Mouse (Mus musculus) kidney, embryonic 14.5 days (tissue): ENCODE measurements around the gene Prkcd. TPM values are rescaled to one million over a fixed set of nuclear protein-coding genes. Genes with fewer than 3 reads are reported as not detected.
A peak's percentile ranks its signal among the peaks of the same experiment; 100 is the strongest.

Source experiments
- ATAC-seq: fragments of 200-750 bp; cut with Nextera tagmentation; 2 replicates; pipeline ENCODE4 v1.8.0; 2017; ENCODE audit warnings: moderate number of reproducible peaks, mild to moderate bottlenecking, moderate TSS enrichment, moderate library complexity; ENCODE audit not compliant: low FRiP score, low TSS enrichment
- H3K27ac ChIP-seq: fragments of 300-500 bp; sonication (generic); 2 replicates; pipeline ENCODE4 v1.5.1; 2014; ENCODE audit warnings: low read depth, mild to moderate bottlenecking, low read length, moderate library complexity, mixed read lengths
- H3K27me3 ChIP-seq: fragments of 300-500 bp; sonication (generic); 2 replicates; pipeline ENCODE4 v1.6.1; 2014; ENCODE audit warnings: mild to moderate bottlenecking, low read length; ENCODE audit not compliant: control insufficient read depth, insufficient read depth
- H3K36me3 ChIP-seq: fragments of 300-500 bp; sonication (generic); 2 replicates; pipeline ENCODE4 v1.6.1; 2014; ENCODE audit warnings: low read length, mixed read lengths; ENCODE audit not compliant: control insufficient read depth, insufficient read depth
- H3K4me1 ChIP-seq: fragments of 300-500 bp; sonication (generic); 2 replicates; pipeline ENCODE4 v1.6.1; 2014; ENCODE audit warnings: low read length, mixed read lengths; ENCODE audit not compliant: control insufficient read depth, insufficient read depth
- H3K4me2 ChIP-seq: fragments of 300-500 bp; sonication (generic); replicated peaks from 2 replicates; pipeline ENCODE4 v1.6.1; 2014; ENCODE audit warnings: low read depth, mild to moderate bottlenecking, low read length
- H3K4me3 ChIP-seq: fragments of 300-500 bp; sonication (generic); 2 replicates; pipeline ENCODE4 v1.5.1; 2014; ENCODE audit warnings: mild to moderate bottlenecking, low read length
- H3K9ac ChIP-seq: fragments of 300-500 bp; sonication (generic); 2 replicates; pipeline ENCODE4 v1.6.1; 2014; ENCODE audit warnings: low read depth, mild to moderate bottlenecking, low read length, moderate library complexity
- H3K9me3 ChIP-seq: fragments of 300-500 bp; sonication (generic); 2 replicates; pipeline ENCODE4 v1.6.1; 2016; ENCODE audit warnings: low read length; ENCODE audit not compliant: control insufficient read depth
- WGBS: fragments of 180-500 bp; shearing (Covaris S2); extraction: QIAGEN DNeasy Blood & Tissue Kit; methylation state at CpG from one replicate; pipeline ENCODE4 v1.1.7; 2014; 5-methylcytosine and 5-hydroxymethylcytosine counted together
- polyA plus RNA-seq: library from polyadenylated mRNA; unstranded; fragments of >200 nt; fragmentation: Nextera tagmentation; extraction: Ambion mirVana; gene quantifications from 2 replicates; pipeline ENCODE4 v1.2.1, GENCODE M21; 2014

The Prkcd gene
- polyA plus RNA-seq, 1 experiment from 2014 or later = 37.0 TPM

DNA sequence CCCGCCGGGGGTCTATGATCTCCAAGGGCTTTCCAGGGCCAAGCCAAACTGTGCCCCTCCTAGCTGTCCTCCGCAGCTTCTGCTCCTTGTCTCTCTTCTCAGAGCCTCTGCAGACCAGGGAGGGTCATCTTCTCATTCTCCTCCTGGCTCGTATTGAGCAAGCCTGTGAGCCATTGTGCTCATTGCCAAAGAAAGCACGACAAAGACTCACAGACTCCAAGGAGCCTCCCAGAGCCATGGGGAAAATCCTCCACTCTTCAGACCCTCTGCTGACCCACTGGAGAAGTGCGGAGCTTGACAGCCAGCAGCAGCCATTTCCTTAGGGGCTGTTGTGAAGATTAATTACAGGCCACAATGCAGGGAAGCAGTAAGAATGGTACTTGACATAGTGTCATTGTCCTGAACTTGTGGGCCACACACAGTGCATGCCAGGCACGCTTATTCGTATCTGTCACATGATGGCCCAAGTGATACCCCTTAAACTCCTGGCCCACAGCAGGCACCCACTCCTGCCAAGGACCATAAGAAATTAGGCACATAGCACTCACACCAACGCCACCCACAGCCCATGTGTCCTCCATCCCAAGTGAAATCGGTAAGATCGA is 35.9 kb downstream of the Prkcd start:
- Histone ChIP-seq H3K4me3 (no peak overlapping the region), H3K4me1 (peaks cover 21% of the 10 kb centered on the region; the same call in 1 of the 2 replicates), H3K27ac (no peak overlapping the region), H3K9ac (no peak overlapping the region), H3K36me3 (no peaks in the 10 kb centered on the region), H3K9me3 (no peaks in the 10 kb centered on the region), H3K27me3 (no peaks in the 10 kb centered on the region), H3K4me2 (no peak overlapping the region)
- ATAC-seq = no peak
- WGBS = 70% methylated on average over 11 of the region's 11 CpGs

DNA sequence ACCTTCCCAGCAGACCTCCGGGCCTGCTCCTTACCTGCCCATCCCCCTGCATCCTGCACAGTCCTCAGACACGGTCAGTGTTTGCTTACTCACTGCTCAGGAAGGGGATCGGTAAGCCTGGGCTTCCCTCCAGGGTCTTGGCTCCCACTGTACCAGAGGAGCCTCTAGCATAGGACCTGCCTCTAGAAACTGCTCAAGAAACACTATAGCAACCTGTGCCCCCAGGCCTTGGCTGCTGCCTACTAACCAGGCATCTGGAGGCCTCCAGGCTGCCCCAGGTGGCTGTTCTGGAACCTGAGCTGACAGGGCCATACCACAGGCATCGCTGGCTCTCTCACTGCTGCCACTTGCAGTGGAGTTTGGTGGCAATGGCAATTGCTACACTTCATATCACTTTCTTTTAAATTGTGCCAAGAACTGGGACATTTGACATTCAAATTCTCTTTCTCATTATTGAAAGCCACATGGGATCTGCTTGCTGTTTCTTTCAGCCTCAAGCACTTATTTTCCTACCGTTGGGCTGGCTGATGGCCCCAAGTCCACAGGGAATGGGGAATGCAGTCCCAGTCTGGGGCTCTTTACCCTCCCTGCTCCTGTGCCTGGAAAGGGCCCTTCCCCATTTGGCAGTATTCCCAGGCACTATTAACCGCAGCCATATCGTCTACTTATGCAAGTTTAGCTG is 39.1 kb downstream of the Prkcd start:
- Histone ChIP-seq H3K36me3 (no peaks in the 10 kb centered on the region), H3K27ac (no peak overlapping the region), H3K9me3 (no peaks in the 10 kb centered on the region), H3K27me3 (no peaks in the 10 kb centered on the region), H3K9ac (no peak overlapping the region), H3K4me2 (no peak overlapping the region), H3K4me3 (no peak overlapping the region), H3K4me1 (peaks cover 19% of the 10 kb centered on the region)
- WGBS = 43% methylated on average over 7 of the region's 7 CpGs
- ATAC-seq = no peak

DNA sequence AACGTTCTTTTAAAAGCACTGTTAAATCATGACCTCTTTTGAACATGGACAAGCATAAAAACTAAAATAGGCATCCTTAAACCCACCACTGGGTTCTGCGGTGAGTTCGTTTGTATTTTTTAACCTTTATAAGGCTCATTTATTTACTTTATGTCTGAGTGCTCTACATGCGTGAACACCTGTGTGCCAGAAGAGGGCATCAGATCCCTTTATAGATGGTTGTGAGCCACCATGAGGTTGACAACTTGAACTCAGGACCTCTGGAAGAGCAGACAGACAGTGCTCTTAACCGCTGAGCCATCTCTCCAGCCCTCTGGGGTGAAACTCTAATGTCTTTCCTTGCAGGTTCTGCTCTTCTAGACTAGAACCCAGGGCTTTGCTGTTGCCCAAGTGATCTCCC is 40.7 kb downstream of the Prkcd start:
- 75% methylated on average over 5 of the region's 5 CpGs for WGBS
- no peak overlapping the region for H3K4me2 ChIP-seq
- no peak for ATAC-seq

DNA sequence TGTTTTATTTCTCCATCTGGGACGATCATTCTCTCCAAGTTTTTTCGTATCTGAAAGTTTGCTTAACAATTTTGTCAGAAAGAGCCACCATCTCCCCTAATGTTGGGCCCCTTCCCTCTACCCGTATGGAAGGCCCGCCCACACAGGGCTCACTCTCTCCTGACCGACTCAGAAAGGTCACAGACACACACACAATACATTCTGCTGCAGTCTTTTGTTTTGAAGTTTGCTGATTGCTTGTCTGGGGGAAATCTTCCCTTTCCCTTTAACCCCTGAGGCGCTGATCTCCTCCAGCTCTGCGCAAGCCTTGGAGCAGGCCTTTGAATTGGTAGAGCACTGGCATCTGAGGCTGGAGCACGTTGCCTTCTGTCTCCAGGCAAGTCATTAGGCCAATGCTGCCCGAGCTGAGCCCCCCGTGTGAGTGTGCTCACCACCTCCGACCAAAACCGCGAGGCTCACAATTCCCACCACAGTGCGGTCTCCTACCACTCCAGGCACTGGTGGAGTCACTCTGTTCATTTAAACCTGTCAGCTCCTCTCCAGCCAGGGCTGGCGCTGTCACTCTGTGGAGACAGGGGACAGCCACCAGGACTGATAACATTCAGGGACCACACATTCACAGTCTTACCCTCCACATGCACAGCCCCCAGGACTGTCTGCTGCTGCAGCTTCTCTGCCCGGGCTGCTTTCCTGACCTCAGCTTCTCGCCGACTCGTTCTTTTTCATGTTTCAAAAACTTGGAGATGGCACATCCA is 41.3 kb downstream of the Prkcd start:
- Histone ChIP-seq H3K27ac (no peak overlapping the region), H3K9ac (no peak overlapping the region)

More for the DNA sequence above, 40.7 kb downstream of the Prkcd start:
- Histone ChIP-seq H3K4me3 (no peak overlapping the region), H3K36me3 (no peaks in the 10 kb centered on the region), H3K27ac (no peak overlapping the region), H3K9me3 (no peaks in the 10 kb centered on the region), H3K27me3 (no peaks in the 10 kb centered on the region), H3K4me1 (peaks cover 19% of the 10 kb centered on the region), H3K9ac (no peak overlapping the region)

DNA sequence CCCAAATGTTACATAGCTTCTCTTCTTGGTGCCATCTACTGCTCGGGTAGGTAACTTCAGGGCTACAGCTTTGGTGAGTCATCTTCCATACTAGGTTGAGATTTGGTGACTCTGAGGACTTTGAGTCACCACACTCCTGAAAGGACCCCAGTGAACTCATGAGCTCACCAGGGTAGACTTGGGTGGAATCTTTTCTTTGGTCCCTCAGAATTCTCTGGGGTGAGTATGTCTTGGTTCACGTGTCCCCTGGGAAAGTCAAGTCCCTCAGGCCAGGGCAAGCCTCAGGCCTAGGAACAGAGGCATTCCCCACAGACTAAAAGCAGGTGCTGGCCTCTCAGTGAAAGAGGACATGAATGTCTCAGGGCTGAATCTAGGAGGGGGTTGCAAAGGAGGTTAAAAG is 41.9 kb downstream of the Prkcd start:
- no peak overlapping the region for H3K4me3 ChIP-seq
- no peaks in the 10 kb centered on the region for H3K27me3 ChIP-seq
- no peak for ATAC-seq
- peaks cover 19% of the 10 kb centered on the region for H3K4me1 ChIP-seq
- no peaks in the 10 kb centered on the region for H3K9me3 ChIP-seq
- WGBS = 61% methylated on average over 2 of the region's 2 CpGs
- no peak overlapping the region for H3K9ac ChIP-seq
- H3K4me2 ChIP-seq = no peak overlapping the region
- no peaks in the 10 kb centered on the region for H3K36me3 ChIP-seq
- H3K27ac ChIP-seq = no peak overlapping the region

More for the DNA sequence above, 41.3 kb downstream of the Prkcd start:
- H3K9me3 ChIP-seq = no peaks in the 10 kb centered on the region
- H3K27me3 ChIP-seq = no peaks in the 10 kb centered on the region
- 48% methylated on average over 19 of the region's 19 CpGs for WGBS
- no peak for ATAC-seq
- H3K4me3 ChIP-seq = no peak overlapping the region
- H3K4me1 ChIP-seq = peaks cover 19% of the 10 kb centered on the region
- H3K36me3 ChIP-seq = no peaks in the 10 kb centered on the region
- no peak overlapping the region for H3K4me2 ChIP-seq

DNA sequence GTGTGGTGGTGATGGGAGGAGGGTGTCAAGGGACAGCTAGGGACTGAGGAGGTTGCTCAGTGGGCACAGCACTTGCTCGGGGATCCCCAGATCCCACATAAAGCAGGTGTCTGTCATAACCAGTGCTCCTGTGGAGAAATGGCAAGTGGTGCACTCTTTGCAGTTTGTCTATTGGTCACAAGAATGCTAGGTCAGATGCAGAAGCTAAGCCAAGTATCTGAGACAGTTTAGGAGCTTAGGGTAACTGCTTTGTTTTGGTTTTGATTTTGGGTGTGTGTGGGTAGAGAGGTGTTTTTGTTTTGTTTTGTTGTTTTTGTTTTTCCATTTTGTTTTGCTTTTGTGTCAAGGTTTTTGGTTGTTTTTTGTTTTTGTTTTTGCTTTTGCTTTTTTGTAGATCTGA is 44.8 kb downstream of the Prkcd start:
- WGBS = 68% methylated on average over 1 of the region's 1 CpGs
- Histone ChIP-seq H3K9ac (no peak overlapping the region), H3K4me2 (no peak overlapping the region), H3K27me3 (no peaks in the 10 kb centered on the region), H3K4me1 (peaks cover 18% of the 10 kb centered on the region), H3K9me3 (no peaks in the 10 kb centered on the region), H3K27ac (no peak overlapping the region), H3K36me3 (no peaks in the 10 kb centered on the region), H3K4me3 (no peak overlapping the region)
- no peak for ATAC-seq

DNA sequence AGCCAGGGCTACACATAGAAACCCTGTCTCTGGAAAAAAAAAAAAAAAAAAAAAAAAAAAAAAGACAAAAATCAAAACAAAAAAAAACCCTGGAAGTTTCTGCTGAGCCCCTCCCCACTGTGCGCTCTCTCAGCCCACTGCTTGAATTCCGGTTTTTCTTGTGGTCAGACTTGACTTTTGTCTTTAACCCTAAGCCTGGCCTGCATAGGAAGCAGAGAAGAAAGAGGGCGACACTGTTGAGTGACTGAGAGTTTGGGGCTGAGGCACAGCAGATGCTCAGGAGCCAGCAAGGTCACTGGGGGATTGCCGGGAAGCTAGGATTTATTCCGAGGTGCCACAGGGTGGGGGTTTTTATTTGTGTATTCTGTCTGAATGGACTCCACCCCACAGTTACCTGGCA is 46.1 kb downstream of the Prkcd start:
- no peaks in the 10 kb centered on the region for H3K27me3 ChIP-seq
- H3K4me1 ChIP-seq = peaks cover 23% of the 10 kb centered on the region
- H3K4me3 ChIP-seq = no peak overlapping the region
- WGBS = 33% methylated on average over 5 of the region's 5 CpGs
- H3K9ac ChIP-seq = no peak overlapping the region
- 0 out of 2 replicates have a peak, but pooled peaks have one; percentile 18 for ATAC-seq
- no peak overlapping the region for H3K4me2 ChIP-seq
- H3K27ac ChIP-seq = no peak overlapping the region
- peaks cover 11% of the 10 kb centered on the region; the same call in 1 of the 2 replicates for H3K36me3 ChIP-seq
- no peaks in the 10 kb centered on the region for H3K9me3 ChIP-seq

DNA sequence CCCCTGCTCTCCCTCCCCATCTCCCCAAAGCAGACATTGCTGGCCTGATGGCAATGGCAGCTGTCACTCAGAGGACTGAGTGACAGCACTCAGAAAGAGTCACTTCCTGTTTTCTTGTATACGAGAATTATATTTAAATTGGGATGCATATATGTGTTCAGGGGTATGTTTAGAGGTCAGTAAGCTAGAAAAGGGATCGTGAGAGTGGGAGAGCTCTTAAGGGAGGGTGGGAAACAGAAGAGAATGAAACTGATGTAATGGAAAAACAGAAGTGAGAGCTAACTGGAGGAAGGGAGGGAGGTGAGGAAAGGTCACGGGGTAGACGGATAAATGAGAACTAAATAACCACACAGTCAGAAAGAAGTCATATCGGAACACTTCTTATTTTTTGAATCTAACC is 46.8 kb downstream of the Prkcd start:
- no peak for ATAC-seq
- peaks cover 16% of the 10 kb centered on the region for H3K36me3 ChIP-seq
- H3K4me1 ChIP-seq = peaks cover 16% of the 10 kb centered on the region
- 63% methylated on average over 5 of the region's 5 CpGs for WGBS
- no peaks in the 10 kb centered on the region for H3K27me3 ChIP-seq
- H3K4me3 ChIP-seq = no peak overlapping the region
- no peak overlapping the region for H3K9ac ChIP-seq
- no peaks in the 10 kb centered on the region for H3K9me3 ChIP-seq
- no peak overlapping the region for H3K27ac ChIP-seq
- H3K4me2 ChIP-seq = no peak overlapping the region
